In genomic region chr3:28038106-28038505, GRCm38 (mm10) we compare ENCODE assay signal across 16 mouse cellular contexts.
DNase-seq lines count a peak whose midpoint lies in the region; ATAC-seq and TF ChIP-seq lines count a peak whose summit lies in the region.
"Had no signal": no experiment of that assay in that cellular context is flagged by ENCODE, and none has a peak within 500 bp of the region (broad histone marks: within the 10 kb centered on the region; RNA-seq: fewer than 3 reads in every experiment).

No protein-coding gene starts in this region.

- DNase-seq in kidney, postnatal 0 days (ENCODE audit: low spot score), result peak; percentile 38
- no peak for DNase-seq in kidney, adult 2 months
- DNase-seq in WW6 (ENCODE audit: low read depth, low spot score), result peak; percentile 33
- peak; percentile 21 for DNase-seq in lung, postnatal 36 days
- DNase-seq in left cerebral cortex, postnatal 14 days (ENCODE audit: low spot score in 2 of 2), result no peak
- no peak for DNase-seq in adrenal gland, postnatal 4 days (ENCODE audit: low spot score in 2 of 2)
- DNase-seq: adrenal gland, postnatal 36 days; cerebellum, adult 9-10 months; right cerebral cortex, postnatal 14 days; thymus, adult 18-20 months had no signal

- 0 out of 2 replicates have a peak, but pooled peaks cover 8% of the 10 kb centered on the region for H3K36me3 ChIP-seq in kidney, postnatal 0 days (ENCODE audit: insufficient read depth, low read length)
- H3K36me3 ChIP-seq in kidney, adult 2 months (ENCODE audit: control insufficient read depth, insufficient read depth, low read length), result no peaks in the 10 kb centered on the region
- H3K36me3 ChIP-seq in ES-Bruce4 (ENCODE audit: control insufficient read depth, insufficient read depth, low read length, poor library complexity, severe bottlenecking), result no peaks in the 10 kb centered on the region
- H3K36me3 ChIP-seq: hindbrain, embryonic 10.5 days; neural tube, embryonic 12.5 days had no signal

- no peak overlapping the region for H3K27ac ChIP-seq in kidney, postnatal 0 days
- no peak overlapping the region for H3K27ac ChIP-seq in kidney, adult 2 months (ENCODE audit: insufficient read depth, low read depth, low read length)
- peak overlapping the region; percentile 57 for H3K27ac ChIP-seq in ES-Bruce4 (ENCODE audit: insufficient read depth, low read length)
- H3K27ac ChIP-seq: embryonic facial prominence, embryonic 13.5 days; limb, embryonic 15.5 days; neural tube, embryonic 12.5 days had no signal

- H3K9ac ChIP-seq in kidney, postnatal 0 days (ENCODE audit: low read depth, low read length), result no peak overlapping the region
- H3K9ac ChIP-seq in ES-Bruce4 (ENCODE audit: low read depth, poor library complexity, severe bottlenecking), result no peak overlapping the region
- H3K9ac ChIP-seq: embryonic facial prominence, embryonic 13.5 days; limb, embryonic 15.5 days; liver, postnatal 0 days; neural tube, embryonic 12.5 days had no signal

- no peak overlapping the region for H3K4me2 ChIP-seq in kidney, postnatal 0 days (ENCODE audit: low read length)
- H3K4me2 ChIP-seq: embryonic facial prominence, embryonic 13.5 days; limb, embryonic 15.5 days; neural tube, embryonic 12.5 days had no signal

- H3K9me3 ChIP-seq in kidney, postnatal 0 days (replicated peaks; ENCODE audit: low read length), result no peaks in the 10 kb centered on the region
- no peaks in the 10 kb centered on the region for H3K9me3 ChIP-seq in ES-Bruce4 (replicated peaks; ENCODE audit: control insufficient read depth, insufficient read depth, low read length, poor library complexity, severe bottlenecking)
- H3K9me3 ChIP-seq: embryonic facial prominence, embryonic 13.5 days; hindbrain, embryonic 10.5 days; limb, embryonic 15.5 days; neural tube, embryonic 12.5 days had no signal

- no peaks in the 10 kb centered on the region for H3K27me3 ChIP-seq in kidney, postnatal 0 days (ENCODE audit: insufficient read depth, low read length)
- H3K27me3 ChIP-seq in kidney, adult 2 months (replicated peaks; ENCODE audit: control insufficient read depth, insufficient read depth, low read length), result no peaks in the 10 kb centered on the region
- no peaks in the 10 kb centered on the region for H3K27me3 ChIP-seq in ES-Bruce4 (ENCODE audit: control insufficient read depth, insufficient read depth, low read length, poor library complexity, severe bottlenecking)
- H3K27me3 ChIP-seq: embryonic facial prominence, embryonic 13.5 days; limb, embryonic 15.5 days; neural tube, embryonic 12.5 days had no signal

- intact Hi-C loops in left cerebral cortex, postnatal 14 days (cut with DNase I), result loop anchor here (5.0 kb wide), 1 partner anchor 56 kb away; no protein-coding TSS in a partner anchor

- no peak overlapping the region for H3K4me3 ChIP-seq in kidney, postnatal 0 days (replicated peaks; ENCODE audit: low read depth, low read length)
- H3K4me3 ChIP-seq in kidney, adult 2 months (ENCODE audit: insufficient read depth, low read depth, low read length), result no peak overlapping the region
- no peak overlapping the region for H3K4me3 ChIP-seq in ES-Bruce4 (ENCODE audit: low read depth, low read length)
- H3K4me3 ChIP-seq: embryonic facial prominence, embryonic 13.5 days; hindbrain, embryonic 10.5 days; limb, embryonic 15.5 days; neural tube, embryonic 12.5 days had no signal

- no peak for TF ChIP-seq CTCF in kidney, postnatal 0 days (IDR thresholded peaks at IDR 0.05; ENCODE audit: low read depth)
- TF ChIP-seq CTCF in kidney, adult 2 months (conservative IDR thresholded peaks at IDR 0.05; ENCODE audit: insufficient read depth, insufficient read length, low read depth, low read length), result no peak
- TF ChIP-seq CTCF in ES-Bruce4 (IDR thresholded peaks at IDR 0.05; ENCODE audit: low read depth, low read length), result no peak

- 33% methylated on average over 2 of the region's 2 CpGs for WGBS in kidney, postnatal 0 days
- WGBS in kidney, adult 2 months, result 58% methylated on average over 2 of the region's 2 CpGs

- TF ChIP-seq POLR2A in kidney, adult 2 months (IDR thresholded peaks at IDR 0.05; ENCODE audit: low read depth, low read length), result no peak
- no peak for TF ChIP-seq POLR2A in ES-Bruce4 (IDR thresholded peaks at IDR 0.05; ENCODE audit: insufficient read depth, low read length)

- TF ChIP-seq EP300 in ES-Bruce4 (IDR thresholded peaks at IDR 0.05; ENCODE audit: insufficient read depth, low read depth, low read length), result peak; percentile 95

- H3K4me1 ChIP-seq in kidney, postnatal 0 days (replicated peaks; ENCODE audit: insufficient read depth, low read length), result no peaks in the 10 kb centered on the region
- H3K4me1 ChIP-seq in kidney, adult 2 months (ENCODE audit: control insufficient read depth, insufficient read depth, low read length), result peaks cover 12% of the 10 kb centered on the region; the same call in 1 of the 2 replicates
- peaks cover 7% of the 10 kb centered on the region for H3K4me1 ChIP-seq in ES-Bruce4 (ENCODE audit: control insufficient read depth, insufficient read depth, low read length)
- H3K4me1 ChIP-seq: embryonic facial prominence, embryonic 13.5 days; hindbrain, embryonic 10.5 days; neural tube, embryonic 12.5 days had no signal

- peak; percentile 77 for ATAC-seq in kidney, postnatal 0 days (replicated peaks; ENCODE audit: low FRiP score, low read depth)

Comparison
In these comparisons a context has a peak if more than half of its experiments do, and no peak if none do; other contexts are left out.
1. DNase-seq: peak in kidney, postnatal 0 days (single experiment), WW6 (single experiment) and lung, postnatal 36 days (single experiment); none in kidney, adult 2 months (single experiment), left cerebral cortex, postnatal 14 days (0 of 2) and adrenal gland, postnatal 4 days (0 of 2).